Mouse (Mus musculus) lung, postnatal 0 days (tissue): ENCODE measurements around the gene Cwf19l2.
"Not testable (repeated sequence)": the region's sequence is repeated elsewhere in the genome, so short reads cannot be mapped to it uniquely, and the experiment has no call there.

Source experiments
- CTCF ChIP-seq: IDR thresholded peaks from 2 replicates; pipeline ENCODE4 v1.5.1; 2016; ENCODE audit warnings: antibody characterized with exemption, mild to moderate bottlenecking
- EP300 ChIP-seq: IDR thresholded peaks from 2 replicates; pipeline ENCODE4 v1.6.1; 2016; ENCODE audit warnings: antibody characterized with exemption, mild to moderate bottlenecking, control low read depth

DNA sequence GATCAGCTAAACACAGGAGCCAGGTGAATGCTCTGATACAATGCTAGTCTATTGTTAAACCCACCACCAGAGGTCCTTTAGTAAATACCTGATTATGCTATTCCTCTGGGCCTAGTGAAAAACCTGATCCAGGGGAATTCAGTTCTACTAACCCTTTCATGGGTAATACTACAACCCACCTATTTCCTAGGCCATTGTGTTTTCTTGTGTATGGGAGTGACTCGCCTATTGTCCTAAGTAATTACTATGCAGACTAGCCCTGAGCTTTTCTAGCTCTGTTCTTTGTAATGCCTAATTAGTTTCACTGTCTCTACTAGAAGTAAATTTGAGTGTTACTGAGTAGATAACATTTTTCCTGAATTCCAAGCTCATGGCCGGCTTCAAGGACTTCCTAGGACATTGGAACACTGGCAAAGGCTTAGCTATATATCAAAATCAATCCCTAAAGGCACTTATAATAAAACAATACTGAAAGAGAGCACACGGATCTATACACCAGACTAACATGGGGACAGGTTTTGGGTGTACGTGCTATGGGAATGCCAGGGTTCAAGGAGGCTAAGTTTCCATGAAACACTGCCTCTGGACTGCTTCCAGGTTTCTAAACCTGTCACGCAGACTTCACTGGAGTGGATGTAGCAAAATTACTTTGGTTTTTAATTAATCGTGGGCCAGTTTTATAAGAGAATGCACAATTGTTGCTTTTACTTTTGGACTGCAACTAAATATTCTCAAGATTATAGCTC is 36.3 kb downstream of the Cwf19l2 start:
- not testable (repeated sequence) for TF ChIP-seq CTCF, EP300
